Mouse (Mus musculus) lung, embryonic 15.5 days (tissue): ENCODE results near the gene Pde4dip. TPM values are rescaled to one million over a fixed set of nuclear protein-coding genes. Genes with fewer than 3 reads are reported as not detected.

Experiments used
- ATAC-seq: fragments of 200-750 bp; cut with Nextera tagmentation; 2 replicates; pipeline ENCODE4 v1.8.0; 2017; ENCODE audit warnings: moderate number of reproducible peaks, borderline replicate concordance; ENCODE audit not compliant: low FRiP score, low TSS enrichment; ENCODE audit errors: extremely low read depth
- H3K27ac ChIP-seq: fragments of 300-500 bp; sonication (generic); 2 replicates; pipeline ENCODE4 v1.5.1; 2015; ENCODE audit warnings: moderate library complexity, mild to moderate bottlenecking, inconsistent platforms
- H3K27me3 ChIP-seq: fragments of 300-500 bp; sonication (generic); 2 replicates; pipeline ENCODE4 v1.6.1; 2015; ENCODE audit warnings: inconsistent platforms
- H3K36me3 ChIP-seq: fragments of 300-500 bp; sonication (generic); 2 replicates; pipeline ENCODE4 v1.6.1; 2015; ENCODE audit warnings: inconsistent platforms
- H3K4me1 ChIP-seq: fragments of 300-500 bp; sonication (generic); 2 replicates; pipeline ENCODE4 v1.6.1; 2015; ENCODE audit warnings: inconsistent platforms
- H3K4me2 ChIP-seq: fragments of 300-500 bp; sonication (generic); 2 replicates; pipeline ENCODE4 v1.6.1; 2015; ENCODE audit warnings: inconsistent platforms, mild to moderate bottlenecking, moderate library complexity
- H3K4me3 ChIP-seq: fragments of 300-500 bp; sonication (generic); 2 replicates; pipeline ENCODE4 v1.5.1; 2015; ENCODE audit warnings: mild to moderate bottlenecking, inconsistent platforms
- H3K9ac ChIP-seq: fragments of 300-500 bp; sonication (generic); 2 replicates; pipeline ENCODE4 v1.6.1; 2015; ENCODE audit warnings: inconsistent platforms
- H3K9me3 ChIP-seq: fragments of 300-500 bp; sonication (generic); 2 replicates; pipeline ENCODE4 v1.6.1; 2016; ENCODE audit warnings: inconsistent platforms
- WGBS: fragments of 180-500 bp; shearing (Covaris S2); methylation state at CpG from one replicate; pipeline ENCODE4 v1.1.7; 2015; 5-methylcytosine and 5-hydroxymethylcytosine counted together
- polyA plus RNA-seq: library from polyadenylated mRNA; unstranded; fragments of >200 nt; fragmentation: Nextera tagmentation; extraction: Ambion mirVana; gene quantifications from 2 replicates; pipeline ENCODE4 v1.2.1, GENCODE M21; 2015

Gene Pde4dip
- polyA plus RNA-seq, 1 experiment from 2014 or later = 18.3 TPM

DNA sequence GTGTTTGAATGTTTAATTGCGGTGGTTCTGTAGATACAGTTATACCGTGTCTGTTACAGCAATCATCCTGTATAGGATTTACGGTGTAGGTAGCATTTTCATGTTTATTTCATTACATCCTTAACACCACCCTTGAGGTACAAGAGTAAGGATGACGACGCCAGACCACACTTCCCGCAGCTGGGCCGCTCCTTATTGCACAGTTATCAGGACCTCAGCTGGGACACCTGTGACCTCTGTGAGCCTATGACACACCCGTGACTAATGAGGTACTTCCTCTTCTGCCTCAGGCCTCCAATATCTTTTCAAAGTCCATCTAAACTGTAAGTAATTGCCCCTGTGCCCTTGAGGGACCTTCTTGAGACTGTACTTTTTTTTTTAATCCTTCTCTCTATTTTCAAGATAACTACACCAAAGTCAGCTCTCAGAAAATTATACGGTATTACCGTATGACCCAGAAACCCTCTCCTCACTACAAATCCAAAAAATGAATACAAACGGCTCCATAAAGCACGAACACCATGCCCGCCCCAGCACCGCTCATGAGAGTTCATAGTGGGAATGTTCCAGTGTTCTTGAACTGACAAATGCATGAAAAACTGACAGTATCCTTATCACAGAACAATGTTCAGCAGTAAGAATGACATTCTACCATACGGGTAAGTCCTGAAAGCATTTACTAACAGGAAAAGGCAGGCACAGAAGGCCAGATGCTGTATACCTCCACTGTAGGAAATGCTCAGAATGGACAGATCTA, 56.8 kb downstream of the Pde4dip start:
- 69% methylated on average over 15 of the region's 15 CpGs for WGBS
- Histone ChIP-seq H3K4me2 (no peak overlapping the region), H3K27ac (no peak overlapping the region)

DNA sequence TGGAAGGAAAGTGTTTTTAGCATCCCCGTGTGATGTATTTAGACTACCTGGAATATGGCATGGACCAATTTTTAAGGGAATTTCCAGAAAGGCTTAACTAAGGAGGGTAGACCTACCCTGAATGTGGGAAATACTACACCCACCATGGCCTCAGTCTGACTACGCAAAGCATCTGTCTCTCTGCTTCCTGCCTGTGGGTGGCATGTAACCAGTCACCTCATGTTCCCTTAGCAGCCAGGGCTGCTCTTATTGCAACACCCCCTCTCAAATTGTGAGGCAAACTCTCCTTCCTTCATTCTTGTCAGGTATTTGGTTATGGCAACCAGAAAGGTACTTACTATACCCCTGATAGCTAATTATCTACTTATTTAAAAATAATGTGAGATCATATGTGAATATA, 57.9 kb downstream of the Pde4dip start:
- H3K27me3 ChIP-seq = no peaks in the 10 kb centered on the region
- H3K27ac ChIP-seq = no peak overlapping the region
- no peak overlapping the region for H3K4me2 ChIP-seq
- no peak overlapping the region for H3K9ac ChIP-seq
- H3K36me3 ChIP-seq = no peaks in the 10 kb centered on the region
- no peak overlapping the region for H3K4me3 ChIP-seq
- H3K9me3 ChIP-seq = no peaks in the 10 kb centered on the region
- ATAC-seq = no peak
- WGBS = 74% methylated on average over 2 of the region's 2 CpGs
- H3K4me1 ChIP-seq = no peaks in the 10 kb centered on the region

More for the DNA sequence above, 56.8 kb downstream of the Pde4dip start:
- no peaks in the 10 kb centered on the region for H3K27me3 ChIP-seq
- ATAC-seq = no peak
- no peak overlapping the region for H3K9ac ChIP-seq
- no peaks in the 10 kb centered on the region for H3K4me1 ChIP-seq
- H3K9me3 ChIP-seq = no peaks in the 10 kb centered on the region
- no peaks in the 10 kb centered on the region for H3K36me3 ChIP-seq
- no peak overlapping the region for H3K4me3 ChIP-seq

DNA sequence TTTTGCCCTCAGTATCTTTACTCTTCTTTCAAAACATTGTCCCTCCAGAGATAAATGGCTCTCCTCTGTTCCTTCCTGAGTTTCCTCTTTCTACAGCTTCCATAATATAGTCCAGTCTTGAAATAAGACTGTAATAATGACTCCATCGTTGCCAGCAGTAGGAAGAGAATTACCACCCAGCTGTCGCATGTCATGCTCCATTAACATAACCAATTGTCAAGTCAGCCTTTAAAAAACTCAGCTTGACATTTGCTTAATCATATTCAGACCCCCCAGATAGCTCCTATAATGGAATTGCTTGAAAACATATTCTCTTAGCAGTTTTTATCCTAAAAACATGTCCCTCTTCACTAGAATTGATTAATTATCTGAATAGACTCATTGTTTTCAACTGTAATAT, 58.4 kb downstream of the Pde4dip start:
- ATAC-seq = no peak
- 0 out of 2 replicates have a peak, but pooled peaks cover under 1% of the 10 kb centered on the region for H3K4me1 ChIP-seq
- no peak overlapping the region for H3K9ac ChIP-seq
- H3K27me3 ChIP-seq = peaks cover 3% of the 10 kb centered on the region
- H3K27ac ChIP-seq = no peak overlapping the region
- no peaks in the 10 kb centered on the region for H3K36me3 ChIP-seq
- no peak overlapping the region for H3K4me2 ChIP-seq
- H3K9me3 ChIP-seq = no peaks in the 10 kb centered on the region
- 47% methylated on average over 2 of the region's 2 CpGs for WGBS
- no peak overlapping the region for H3K4me3 ChIP-seq

DNA sequence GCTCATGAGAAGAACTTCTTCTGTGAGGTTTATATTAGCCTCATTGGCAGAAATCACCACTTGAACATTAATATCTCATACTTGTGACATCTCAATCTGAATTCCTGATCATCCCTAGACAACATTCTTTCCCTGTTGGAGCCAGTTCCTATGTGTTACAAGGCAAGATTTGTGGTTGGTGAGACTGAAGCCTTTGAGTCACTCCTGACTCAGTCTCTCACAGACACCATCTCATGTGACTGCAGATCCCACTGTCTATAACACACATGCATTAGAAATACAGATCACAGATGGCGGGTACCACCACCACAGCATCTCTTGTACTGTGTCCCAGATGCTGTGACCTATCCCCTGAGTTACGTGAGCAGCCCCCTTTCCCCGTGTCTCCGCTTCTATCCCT, 60.2 kb downstream of the Pde4dip start:
- H3K9ac ChIP-seq = no peak overlapping the region
- H3K4me1 ChIP-seq = peaks cover 5% of the 10 kb centered on the region
- 88% methylated on average over 4 of the region's 4 CpGs for WGBS
- peaks cover 11% of the 10 kb centered on the region for H3K27me3 ChIP-seq
- H3K4me3 ChIP-seq = no peak overlapping the region
- H3K36me3 ChIP-seq = no peaks in the 10 kb centered on the region
- no peaks in the 10 kb centered on the region for H3K9me3 ChIP-seq
- no peak overlapping the region for H3K4me2 ChIP-seq
- H3K27ac ChIP-seq = no peak overlapping the region
- ATAC-seq = no peak

DNA sequence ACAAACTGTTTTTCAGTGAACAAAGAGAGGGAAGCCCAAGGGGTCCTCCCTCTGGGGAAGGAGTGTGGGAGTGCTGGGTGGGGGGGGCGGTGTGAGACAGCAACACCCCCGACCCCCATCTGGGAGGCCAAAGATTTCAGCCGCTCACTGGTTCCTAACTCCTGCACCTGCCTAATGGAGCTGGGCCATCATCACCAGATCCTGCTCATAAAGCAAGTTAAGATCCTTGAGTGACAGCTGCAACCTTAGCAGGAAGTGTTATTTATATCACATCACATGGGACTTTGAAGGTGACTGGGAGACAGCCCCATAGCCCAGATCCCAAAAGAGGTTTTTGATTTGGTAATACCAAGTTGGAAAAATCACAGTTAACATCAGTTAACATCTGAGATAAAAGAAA, 63.3 kb downstream of the Pde4dip start:
- Histone ChIP-seq H3K9me3 (no peaks in the 10 kb centered on the region), H3K9ac (no peak overlapping the region), H3K27me3 (peaks cover 17% of the 10 kb centered on the region), H3K27ac (no peak overlapping the region), H3K4me3 (no peak overlapping the region), H3K36me3 (no peaks in the 10 kb centered on the region), H3K4me1 (peaks cover 5% of the 10 kb centered on the region), H3K4me2 (peak overlapping the region; percentile 80; the same call in 1 of the 2 replicates)
- WGBS = 20% methylated on average over 3 of the region's 3 CpGs
- no peak for ATAC-seq

DNA sequence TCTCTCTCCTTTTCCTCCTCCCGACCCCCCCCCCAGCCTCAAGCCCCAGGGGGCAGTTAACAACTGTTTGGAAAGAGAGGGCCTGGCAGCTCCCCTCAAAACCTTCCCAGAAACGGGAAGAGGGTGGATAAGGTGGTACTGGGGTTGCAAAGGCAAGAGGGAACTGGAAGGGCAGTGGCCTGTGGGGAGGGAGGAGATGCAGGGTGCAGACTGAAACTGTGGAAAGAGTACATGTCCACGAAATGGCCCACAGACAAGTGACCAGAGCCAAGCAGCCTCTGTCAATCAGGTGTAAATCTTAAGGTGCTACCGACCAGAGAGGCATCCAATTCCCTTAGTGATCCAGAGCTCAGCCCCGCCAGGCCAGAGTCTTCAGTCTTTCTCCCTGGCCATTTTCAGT, 63.8 kb downstream of the Pde4dip start:
- H3K27ac ChIP-seq = no peak overlapping the region
- peak overlapping the region; percentile 80 for H3K4me2 ChIP-seq
- H3K9me3 ChIP-seq = no peaks in the 10 kb centered on the region
- H3K9ac ChIP-seq = no peak overlapping the region
- WGBS = 6% methylated on average over 4 of the region's 5 CpGs
- H3K4me3 ChIP-seq = peak overlapping the region; percentile 41
- H3K36me3 ChIP-seq = no peaks in the 10 kb centered on the region
- H3K4me1 ChIP-seq = peaks cover 5% of the 10 kb centered on the region
- H3K27me3 ChIP-seq = peaks cover 17% of the 10 kb centered on the region
- 0 out of 2 replicates have a peak, but pooled peaks have one; percentile 29 for ATAC-seq

- peaks cover 5% of the 10 kb centered on the region for H3K4me1 ChIP-seq
- no peaks in the 10 kb centered on the region for H3K36me3 ChIP-seq
- H3K4me2 ChIP-seq = peak overlapping the region; percentile 80
- peak overlapping the region; percentile 25; the same call in 1 of the 2 replicates for H3K9ac ChIP-seq
- ATAC-seq = peak; percentile 67; the same call in 1 of the 2 replicates
- H3K27me3 ChIP-seq = peaks cover 17% of the 10 kb centered on the region
- no peak overlapping the region for H3K27ac ChIP-seq
- peak overlapping the region; percentile 41 for H3K4me3 ChIP-seq
- WGBS = 1% methylated on average over 29 of the region's 29 CpGs
- H3K9me3 ChIP-seq = no peaks in the 10 kb centered on the region
Measured at GRCm38 (mm10) chr3:97824011-97824711, 64.3 kb downstream of the Pde4dip start.

GRCm38 (mm10) chr3:97823438-97823837, 65.1 kb downstream of the Pde4dip start:
- H3K27me3 ChIP-seq = peaks cover 17% of the 10 kb centered on the region
- 27% methylated on average over 6 of the region's 6 CpGs for WGBS
- H3K4me2 ChIP-seq = peak overlapping the region; percentile 80
- no peak overlapping the region for H3K27ac ChIP-seq
- no peak for ATAC-seq
- no peak overlapping the region for H3K9ac ChIP-seq
- H3K36me3 ChIP-seq = no peaks in the 10 kb centered on the region
- H3K4me1 ChIP-seq = peaks cover 5% of the 10 kb centered on the region
- peak overlapping the region; percentile 41 for H3K4me3 ChIP-seq
- H3K9me3 ChIP-seq = no peaks in the 10 kb centered on the region

- Histone ChIP-seq H3K9ac (no peak overlapping the region), H3K4me1 (no peaks in the 10 kb centered on the region), H3K4me2 (no peak overlapping the region), H3K9me3 (no peaks in the 10 kb centered on the region), H3K27ac (no peak overlapping the region), H3K4me3 (no peak overlapping the region), H3K27me3 (peaks cover 9% of the 10 kb centered on the region; the same call in 1 of the 2 replicates), H3K36me3 (no peaks in the 10 kb centered on the region)
- WGBS = 40% methylated on average over 3 of the region's 3 CpGs
- no peak for ATAC-seq
Measured at GRCm38 (mm10) chr3:97819050-97819449, 69.5 kb downstream of the Pde4dip start.

DNA sequence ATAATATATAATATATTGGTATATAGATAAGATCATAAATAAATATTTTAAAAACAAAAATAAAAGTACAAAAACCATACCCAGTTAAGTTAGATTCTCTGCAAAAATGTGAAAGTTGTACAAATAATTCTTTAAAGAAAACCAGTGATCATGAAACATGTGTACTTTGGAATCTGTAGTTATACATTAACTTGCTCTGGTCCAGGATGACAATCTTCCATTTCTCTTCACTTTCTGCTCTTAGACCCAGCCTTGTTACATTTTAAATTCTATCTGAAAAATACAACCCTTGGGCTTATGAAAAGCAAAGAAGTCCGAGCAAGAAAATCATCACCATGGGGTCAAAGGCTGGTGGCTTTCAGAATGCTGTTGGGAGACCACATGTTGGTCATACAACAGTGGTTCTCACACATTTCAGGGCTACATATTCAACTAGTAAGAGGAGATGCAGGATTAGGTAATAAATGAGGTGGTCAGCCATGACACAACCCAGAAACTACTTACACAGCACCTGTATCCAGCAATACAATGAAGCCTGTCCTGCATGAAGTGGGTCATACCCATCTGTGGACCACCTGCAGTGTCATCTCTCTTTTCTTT, 70.0 kb downstream of the Pde4dip start:
- H3K9me3 ChIP-seq = no peaks in the 10 kb centered on the region
- peaks cover 8% of the 10 kb centered on the region; the same call in 1 of the 2 replicates for H3K27me3 ChIP-seq
- H3K9ac ChIP-seq = no peak overlapping the region
- ATAC-seq = no peak
- H3K27ac ChIP-seq = no peak overlapping the region
- H3K36me3 ChIP-seq = no peaks in the 10 kb centered on the region
- H3K4me2 ChIP-seq = no peak overlapping the region
- 59% methylated on average over 1 of the region's 1 CpGs for WGBS
- H3K4me3 ChIP-seq = no peak overlapping the region
- H3K4me1 ChIP-seq = no peaks in the 10 kb centered on the region

GRCm38 (mm10) chr3:97811651-97812399, 76.7 kb downstream of the Pde4dip start:
- H3K4me3 ChIP-seq = no peak overlapping the region
- H3K27me3 ChIP-seq = no peaks in the 10 kb centered on the region

More at GRCm38 (mm10) chr3:97811651-97812399, 76.7 kb downstream of the Pde4dip start:
- H3K4me2 ChIP-seq = no peak overlapping the region
- 24% methylated on average over 7 of the region's 7 CpGs for WGBS
- no peak overlapping the region for H3K9ac ChIP-seq
- H3K36me3 ChIP-seq = no peaks in the 10 kb centered on the region
- peaks cover 8% of the 10 kb centered on the region for H3K4me1 ChIP-seq
- H3K27ac ChIP-seq = peak overlapping the region; percentile 47; the same call in 1 of the 2 replicates
- H3K9me3 ChIP-seq = no peaks in the 10 kb centered on the region
- peak; percentile 74; the same call in 1 of the 2 replicates for ATAC-seq
